Mouse (Mus musculus): ENCODE results near the gene Cacna1c. TPM values are rescaled to one million over a fixed set of nuclear protein-coding genes. Genes with fewer than 3 reads are reported as not detected.

Cacna1c gene
- polyA plus RNA-seq, 1 experiment from 2014 or later, result 4.0 TPM

DNA sequence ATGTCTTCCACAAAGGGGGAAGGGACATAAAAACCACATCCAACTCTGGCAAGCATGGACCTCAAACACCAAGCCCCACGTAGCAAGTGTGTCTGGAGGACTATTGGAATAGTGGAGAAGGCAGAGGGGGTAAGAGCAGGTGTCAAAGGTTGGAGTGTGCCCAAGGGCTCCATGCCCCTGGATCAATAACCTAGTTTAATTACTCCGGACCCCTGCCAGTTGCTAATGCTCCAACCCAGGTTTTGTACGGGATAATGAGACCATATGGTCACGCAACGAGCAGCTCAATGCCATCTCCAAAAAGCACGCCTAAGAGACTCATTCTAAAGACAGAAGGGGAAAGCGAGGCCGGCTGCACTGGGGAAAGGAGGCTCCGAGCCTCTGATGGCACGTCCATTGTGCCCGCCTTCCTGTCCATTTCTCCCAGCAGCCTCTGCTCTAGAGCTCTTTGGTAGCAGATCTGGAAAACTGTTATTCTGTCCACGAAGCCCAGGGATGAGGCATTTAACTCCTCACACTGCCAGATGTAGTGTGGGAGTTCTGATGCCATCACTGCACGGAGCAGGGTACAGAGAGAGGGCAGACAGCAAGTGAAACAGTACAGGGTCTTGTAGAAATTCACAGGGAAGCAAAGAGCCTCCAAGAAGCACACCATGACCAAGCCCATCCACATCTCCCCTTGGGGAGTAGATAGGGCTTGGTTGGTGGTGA lies 257.7 kb downstream of the Cacna1c start:
- H3K9me3 ChIP-seq, result no peaks in the 10 kb centered on the region
- no peak for ATAC-seq (ENCODE audit: insufficient read depth, low FRiP score, low read depth)
- 86% methylated on average over 13 of the region's 13 CpGs for WGBS
- no peak overlapping the region for H3K27ac ChIP-seq
- no peak overlapping the region for H3K4me3 ChIP-seq (replicated peaks)
- H3K9ac ChIP-seq, result no peak overlapping the region
- no peaks in the 10 kb centered on the region for H3K36me3 ChIP-seq
- H3K4me1 ChIP-seq, result peaks cover 4% of the 10 kb centered on the region; the same call in 1 of the 2 replicates
- H3K27me3 ChIP-seq (replicated peaks), result no peaks in the 10 kb centered on the region
- no peak overlapping the region for H3K4me2 ChIP-seq

DNA sequence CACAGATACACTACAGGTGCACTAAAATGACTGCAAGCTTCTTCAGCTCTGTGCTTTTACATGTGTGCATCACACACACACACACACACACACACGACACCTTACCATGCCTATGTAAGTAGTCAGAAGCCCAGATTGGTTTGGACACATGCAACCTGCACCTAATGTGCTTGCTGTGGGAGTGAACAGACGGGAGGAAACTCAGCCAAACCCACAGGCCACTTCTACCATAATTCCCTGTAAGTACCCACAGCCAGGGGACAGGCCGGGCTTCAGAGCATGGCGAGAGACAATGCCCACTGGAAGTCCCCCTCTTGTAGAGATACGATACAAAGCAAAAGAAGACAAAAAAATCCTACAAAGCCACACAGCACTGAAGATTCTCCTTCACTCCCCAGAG lies 258.7 kb downstream of the Cacna1c start:
- no peak overlapping the region for H3K4me2 ChIP-seq
- 85% methylated on average over 5 of the region's 5 CpGs for WGBS
- no peaks in the 10 kb centered on the region for H3K27me3 ChIP-seq (replicated peaks)
- no peaks in the 10 kb centered on the region for H3K9me3 ChIP-seq
- no peak overlapping the region for H3K27ac ChIP-seq
- peaks cover 4% of the 10 kb centered on the region; the same call in 1 of the 2 replicates for H3K4me1 ChIP-seq
- H3K4me3 ChIP-seq (replicated peaks), result no peak overlapping the region
- no peak for ATAC-seq (ENCODE audit: insufficient read depth, low FRiP score, low read depth)
- H3K36me3 ChIP-seq, result no peaks in the 10 kb centered on the region
- no peak overlapping the region for H3K9ac ChIP-seq

DNA sequence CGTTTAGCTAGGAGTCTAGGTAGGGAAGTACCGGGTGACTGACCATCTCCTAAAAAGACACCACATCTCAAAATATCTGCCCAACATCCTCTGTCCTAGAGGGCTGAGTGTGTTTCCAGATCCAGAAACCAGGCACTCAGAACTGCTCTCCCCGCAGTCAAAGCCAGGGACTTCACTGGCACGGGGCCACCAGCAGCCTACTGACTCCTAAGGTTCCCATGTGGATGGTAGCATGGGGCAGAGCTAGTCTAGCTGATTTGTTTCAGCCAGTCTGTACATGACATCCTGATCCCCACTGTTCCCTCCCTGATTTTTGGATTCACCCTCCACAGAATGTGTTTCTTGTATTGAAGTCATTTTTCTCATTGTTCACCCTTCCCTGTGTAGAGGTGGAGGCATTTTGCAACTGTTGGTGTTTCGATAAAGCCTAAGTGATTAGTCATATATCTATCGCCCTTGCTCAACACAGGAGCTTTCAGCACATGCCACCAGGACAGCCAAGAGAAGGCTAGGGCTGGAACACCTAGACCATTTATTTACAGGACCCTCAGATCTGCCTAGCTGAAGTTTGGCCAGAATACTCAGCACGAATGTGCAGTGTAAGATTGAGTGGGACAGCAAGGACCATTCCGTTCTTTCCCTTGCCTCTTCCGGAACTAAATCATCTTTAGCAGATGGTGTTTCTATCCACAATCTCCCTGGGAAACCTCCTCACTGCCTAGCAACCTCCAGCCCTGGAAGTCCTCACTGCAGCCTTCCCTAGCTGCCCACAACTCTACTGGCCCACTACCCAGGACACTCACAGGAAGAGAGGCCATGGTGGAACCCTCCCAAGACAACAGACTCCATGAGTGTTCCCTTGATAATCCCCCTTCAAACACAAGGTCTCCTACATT lies 260.4 kb downstream of the Cacna1c start:
- Histone ChIP-seq H3K27ac (no peak overlapping the region), H3K4me3 (replicated peaks) (no peak overlapping the region), H3K36me3 (no peaks in the 10 kb centered on the region), H3K4me1 (peaks cover 4% of the 10 kb centered on the region; the same call in 1 of the 2 replicates), H3K4me2 (no peak overlapping the region), H3K9me3 (no peaks in the 10 kb centered on the region), H3K9ac (no peak overlapping the region), H3K27me3 (replicated peaks) (no peaks in the 10 kb centered on the region)
- 75% methylated on average over 9 of the region's 9 CpGs for WGBS
- ATAC-seq (ENCODE audit: insufficient read depth, low FRiP score, low read depth), result no peak

DNA sequence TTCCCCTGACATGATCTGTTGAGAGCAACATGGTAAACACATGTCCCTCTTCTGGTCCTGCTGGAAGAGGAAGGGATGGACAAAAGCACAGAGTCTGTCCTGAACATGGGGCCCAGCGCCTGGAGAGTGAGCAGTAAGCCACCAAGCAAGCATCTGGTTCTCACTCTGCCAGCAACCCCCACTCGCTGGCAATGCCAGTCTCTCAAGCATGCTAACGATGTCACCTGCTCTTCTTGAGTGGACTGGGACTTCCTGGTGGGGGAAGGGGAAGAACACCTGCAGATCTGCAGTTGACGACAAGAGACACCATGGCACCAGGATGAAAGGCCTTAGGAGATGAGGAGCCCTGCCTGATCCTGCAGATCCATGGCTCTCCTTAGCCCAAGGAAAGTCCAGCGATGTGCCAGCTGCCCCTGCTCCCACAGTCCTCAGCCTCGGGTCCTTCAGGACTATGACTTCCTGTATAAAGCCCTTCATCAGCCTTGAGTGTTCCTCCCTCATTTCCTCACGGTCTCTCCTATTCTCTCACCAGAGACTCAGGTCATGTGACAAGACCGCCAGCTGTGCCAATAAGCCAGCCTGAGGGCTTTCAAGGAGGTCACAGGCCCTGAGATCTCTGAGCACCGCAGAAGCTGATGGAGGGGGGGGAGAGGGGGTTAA lies 261.8 kb downstream of the Cacna1c start:
- Histone ChIP-seq H3K4me2 (no peak overlapping the region), H3K9ac (no peak overlapping the region), H3K4me1 (peaks cover 4% of the 10 kb centered on the region; the same call in 1 of the 2 replicates), H3K27me3 (replicated peaks) (no peaks in the 10 kb centered on the region), H3K27ac (no peak overlapping the region), H3K36me3 (no peaks in the 10 kb centered on the region), H3K9me3 (no peaks in the 10 kb centered on the region), H3K4me3 (replicated peaks) (no peak overlapping the region)
- WGBS, result 71% methylated on average over 9 of the region's 9 CpGs
- no peak for ATAC-seq (ENCODE audit: insufficient read depth, low FRiP score, low read depth)

DNA sequence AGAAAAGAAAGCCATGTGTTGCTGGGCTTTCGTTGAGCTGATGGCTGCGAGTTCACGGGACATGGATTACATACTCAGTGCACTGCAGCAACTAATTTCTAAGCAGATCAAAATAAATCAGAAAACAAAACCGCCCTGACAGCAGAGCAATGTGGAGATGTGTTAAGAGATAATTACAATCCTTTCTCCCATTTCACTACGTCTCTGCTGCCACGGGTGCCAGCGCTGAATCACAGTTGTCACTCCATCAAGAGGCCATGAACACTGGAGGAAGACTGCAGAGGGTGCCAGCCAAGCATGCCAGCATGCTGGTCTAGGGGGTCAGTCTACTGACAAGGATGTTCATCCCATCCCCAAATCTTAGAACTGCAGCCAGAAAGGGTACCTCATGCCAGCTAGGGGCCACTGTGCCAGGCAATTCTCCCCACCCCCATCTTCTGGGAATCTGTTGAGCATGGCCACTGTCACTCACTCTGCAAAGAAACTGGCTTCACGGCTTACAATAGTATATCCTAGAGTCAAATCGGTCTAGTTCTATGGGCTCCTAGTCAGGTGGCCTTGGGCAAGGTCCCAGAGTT lies 263.1 kb downstream of the Cacna1c start:
- ATAC-seq (ENCODE audit: insufficient read depth, low FRiP score, low read depth), result no peak
- no peaks in the 10 kb centered on the region for H3K36me3 ChIP-seq
- no peaks in the 10 kb centered on the region for H3K27me3 ChIP-seq (replicated peaks)
- 85% methylated on average over 9 of the region's 9 CpGs for WGBS
- H3K4me3 ChIP-seq (replicated peaks), result no peak overlapping the region
- H3K27ac ChIP-seq, result no peak overlapping the region
- peaks cover 4% of the 10 kb centered on the region; the same call in 1 of the 2 replicates for H3K4me1 ChIP-seq
- no peak overlapping the region for H3K9ac ChIP-seq
- H3K4me2 ChIP-seq, result no peak overlapping the region
- no peaks in the 10 kb centered on the region for H3K9me3 ChIP-seq

DNA sequence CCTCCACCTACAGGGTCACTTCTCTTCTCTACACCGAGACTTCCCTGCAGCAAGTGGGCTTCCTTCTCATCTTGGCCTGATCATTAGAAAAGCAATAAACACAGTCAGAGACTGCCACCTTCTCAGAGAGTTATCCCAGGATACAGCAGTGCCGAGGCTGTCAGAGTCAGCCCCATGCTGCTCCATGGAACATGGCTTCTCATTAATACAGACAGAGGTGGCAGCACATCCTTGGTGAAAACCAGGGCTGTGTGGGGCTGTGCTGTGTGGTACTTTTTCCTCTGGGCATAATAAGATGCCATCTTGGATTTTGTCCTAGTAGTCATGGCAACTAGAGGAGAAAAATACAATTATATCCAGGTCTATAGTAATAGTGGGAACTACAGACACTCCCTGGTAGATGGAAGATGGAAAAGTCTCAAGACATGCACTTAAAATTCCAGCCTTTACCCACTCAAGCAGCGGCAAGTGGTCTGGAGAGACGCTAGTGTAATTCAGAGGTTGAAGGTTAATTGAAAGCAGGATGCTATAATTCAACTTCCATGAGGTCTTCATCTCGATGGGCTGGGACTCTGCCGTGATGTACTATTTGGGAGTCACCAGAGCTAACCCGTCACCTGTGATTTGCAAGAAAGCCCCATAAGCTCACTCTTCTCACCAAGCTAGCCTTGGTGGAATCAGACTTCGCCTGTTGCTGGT lies 264.1 kb downstream of the Cacna1c start:
- Histone ChIP-seq H3K4me1 (peaks cover 4% of the 10 kb centered on the region; the same call in 1 of the 2 replicates), H3K9ac (no peak overlapping the region), H3K36me3 (no peaks in the 10 kb centered on the region), H3K4me2 (no peak overlapping the region), H3K9me3 (no peaks in the 10 kb centered on the region), H3K4me3 (replicated peaks) (no peak overlapping the region), H3K27ac (no peak overlapping the region), H3K27me3 (replicated peaks) (no peaks in the 10 kb centered on the region)
- WGBS, result 61% methylated on average over 8 of the region's 8 CpGs
- ATAC-seq (ENCODE audit: insufficient read depth, low FRiP score, low read depth), result no peak

DNA sequence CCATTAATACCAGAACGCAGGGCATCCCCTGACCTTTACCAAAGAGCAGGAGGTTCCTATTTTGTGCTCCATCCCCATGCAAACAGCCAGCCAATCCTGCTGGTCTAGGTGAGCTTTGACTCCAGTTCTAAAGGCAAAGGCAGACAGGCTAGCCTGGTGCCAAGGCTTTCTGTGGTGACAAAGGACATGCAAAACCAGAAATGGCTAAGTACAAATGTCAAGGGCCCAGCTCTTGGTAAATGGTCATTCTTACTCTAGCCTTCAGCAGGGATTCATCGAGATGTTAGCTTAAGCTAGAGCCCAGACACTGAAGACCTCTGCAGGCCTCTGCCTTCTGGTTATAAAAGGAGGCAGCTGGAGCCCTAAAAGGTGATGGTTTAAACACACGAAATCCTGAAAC lies 269.5 kb downstream of the Cacna1c start:
- no peak overlapping the region for H3K27ac ChIP-seq
- H3K4me3 ChIP-seq (replicated peaks), result no peak overlapping the region
- H3K4me1 ChIP-seq, result no peaks in the 10 kb centered on the region
- no peaks in the 10 kb centered on the region for H3K9me3 ChIP-seq
- H3K9ac ChIP-seq, result no peak overlapping the region
- H3K27me3 ChIP-seq (replicated peaks), result no peaks in the 10 kb centered on the region
- 76% methylated on average over 3 of the region's 3 CpGs for WGBS
- no peak overlapping the region for H3K4me2 ChIP-seq
- no peaks in the 10 kb centered on the region for H3K36me3 ChIP-seq
- ATAC-seq (ENCODE audit: insufficient read depth, low FRiP score, low read depth), result no peak

DNA sequence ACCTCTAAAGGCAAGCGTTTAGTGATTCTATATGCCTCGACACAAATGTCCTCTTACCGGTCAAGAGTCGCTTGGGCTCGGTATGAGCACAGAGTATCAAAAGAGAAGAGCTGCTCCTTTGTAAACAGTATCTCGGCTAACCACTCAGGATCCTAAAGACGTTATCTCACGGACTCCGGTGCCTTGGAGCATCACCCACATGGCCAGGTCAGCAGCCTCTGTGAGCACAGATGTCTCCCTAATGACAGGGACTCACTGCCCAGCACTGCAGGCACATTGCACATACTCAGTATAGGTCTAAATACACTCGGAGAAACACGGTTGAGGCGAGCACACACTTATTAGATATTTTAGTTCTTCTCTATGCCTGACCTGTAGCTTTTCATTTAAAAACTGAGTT lies 271.8 kb downstream of the Cacna1c start:
- no peak for ATAC-seq (ENCODE audit: insufficient read depth, low FRiP score, low read depth)
- Histone ChIP-seq H3K9ac (no peak overlapping the region), H3K4me1 (no peaks in the 10 kb centered on the region), H3K27ac (no peak overlapping the region), H3K9me3 (no peaks in the 10 kb centered on the region), H3K27me3 (replicated peaks) (no peaks in the 10 kb centered on the region), H3K4me3 (replicated peaks) (no peak overlapping the region), H3K4me2 (no peak overlapping the region), H3K36me3 (no peaks in the 10 kb centered on the region)
- 77% methylated on average over 12 of the region's 12 CpGs for WGBS

DNA sequence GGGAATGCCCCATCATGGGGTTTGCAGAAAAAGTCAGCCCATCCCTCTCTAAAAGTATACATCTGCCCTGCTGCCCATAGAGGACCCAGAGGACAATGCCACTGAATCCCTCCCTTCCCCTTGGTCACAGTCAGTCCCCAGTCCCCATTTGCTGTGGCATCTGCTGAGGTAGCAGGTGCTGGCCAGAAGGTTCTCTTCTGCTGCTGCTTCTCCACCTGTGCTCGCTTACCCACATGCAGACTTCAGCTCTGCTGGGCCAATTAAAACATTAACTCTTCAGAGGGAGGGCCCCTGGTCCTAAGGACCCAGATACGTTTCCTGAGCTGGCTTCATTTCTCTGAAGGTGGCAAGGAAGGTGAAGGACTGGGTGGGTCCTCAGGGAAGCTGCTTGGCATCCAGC lies 272.3 kb downstream of the Cacna1c start:
- 65% methylated on average over 2 of the region's 2 CpGs for WGBS
- no peaks in the 10 kb centered on the region for H3K36me3 ChIP-seq
- no peak overlapping the region for H3K4me2 ChIP-seq
- no peak for ATAC-seq (ENCODE audit: insufficient read depth, low FRiP score, low read depth)
- no peak overlapping the region for H3K4me3 ChIP-seq (replicated peaks)
- H3K9me3 ChIP-seq, result no peaks in the 10 kb centered on the region
- H3K9ac ChIP-seq, result no peak overlapping the region
- no peak overlapping the region for H3K27ac ChIP-seq
- no peaks in the 10 kb centered on the region for H3K27me3 ChIP-seq (replicated peaks)
- H3K4me1 ChIP-seq, result no peaks in the 10 kb centered on the region

DNA sequence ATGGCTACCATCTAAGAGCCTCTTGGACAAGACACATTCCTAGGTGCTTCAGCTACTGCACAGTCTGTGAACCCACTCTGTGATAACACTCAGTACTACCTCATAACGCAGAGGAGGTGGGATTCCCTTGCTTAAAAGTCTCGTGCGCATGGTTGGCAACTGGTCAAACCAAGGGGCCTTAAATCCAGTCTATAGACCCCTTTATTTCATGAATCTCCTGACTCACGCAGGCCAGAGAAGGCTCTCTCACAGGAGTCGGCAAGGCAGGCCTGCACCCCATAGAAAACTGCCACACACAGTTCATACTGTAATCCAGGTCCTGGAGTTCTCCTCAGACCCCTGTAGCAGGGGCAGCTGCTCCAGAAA lies 273.0 kb downstream of the Cacna1c start:
- no peak overlapping the region for H3K9ac ChIP-seq
- no peak overlapping the region for H3K4me2 ChIP-seq
- no peak overlapping the region for H3K4me3 ChIP-seq (replicated peaks)
- H3K27ac ChIP-seq, result no peak overlapping the region
- no peaks in the 10 kb centered on the region for H3K4me1 ChIP-seq
- no peaks in the 10 kb centered on the region for H3K36me3 ChIP-seq
- no peaks in the 10 kb centered on the region for H3K9me3 ChIP-seq
- WGBS, result 77% methylated on average over 5 of the region's 5 CpGs
- no peak for ATAC-seq (ENCODE audit: insufficient read depth, low FRiP score, low read depth)
- H3K27me3 ChIP-seq (replicated peaks), result no peaks in the 10 kb centered on the region

All from stomach, embryonic 15.5 days (tissue).